Mouse (Mus musculus) midbrain, embryonic 10.5 days (tissue): ENCODE results near the gene Fam71b. TPM values are rescaled to one million over a fixed set of nuclear protein-coding genes. Genes with fewer than 3 reads are reported as not detected.

Source experiments
- DNase-seq: peaks from one replicate; pipeline ENCODE4 v3.0.0-alpha.2; 2017; ENCODE audit warnings: low spot score
- H3K27ac ChIP-seq: fragments of 300-500 bp; sonication (generic); replicated peaks from 2 replicates; pipeline ENCODE4 v1.5.1; 2016; ENCODE audit warnings: mild to moderate bottlenecking
- H3K27me3 ChIP-seq: fragments of 300-500 bp; sonication (generic); 2 replicates; pipeline ENCODE4 v1.6.1; 2016; ENCODE audit warnings: low read depth, mild to moderate bottlenecking; ENCODE audit not compliant: poor library complexity, severe bottlenecking
- H3K36me3 ChIP-seq: fragments of 300-500 bp; sonication (generic); 2 replicates; pipeline ENCODE4 v1.6.1; 2016; ENCODE audit warnings: mild to moderate bottlenecking, moderate library complexity
- H3K4me1 ChIP-seq: fragments of 300-500 bp; sonication (generic); 2 replicates; pipeline ENCODE4 v1.6.1; 2016
- H3K4me3 ChIP-seq: fragments of 300-500 bp; sonication (generic); 2 replicates; pipeline ENCODE4 v1.5.1; 2016; ENCODE audit warnings: mild to moderate bottlenecking, moderate library complexity
- H3K9me3 ChIP-seq: fragments of 300-500 bp; sonication (generic); replicated peaks from 2 replicates; pipeline ENCODE4 v1.6.1; 2016; ENCODE audit warnings: mild to moderate bottlenecking
- WGBS: fragments of 180-500 bp; shearing (Covaris S2); methylation state at CpG from one replicate; pipeline ENCODE4 v1.1.7; 2016; 5-methylcytosine and 5-hydroxymethylcytosine counted together
- polyA plus RNA-seq: library from polyadenylated mRNA; unstranded; fragments of >200 nt; fragmentation: Nextera tagmentation; extraction: Ambion mirVana; gene quantifications from 2 replicates; pipeline ENCODE4 v1.2.1, GENCODE M21; 2016

Gene Fam71b
- polyA plus RNA-seq, 1 experiment from 2014 or later: not detected

DNA sequence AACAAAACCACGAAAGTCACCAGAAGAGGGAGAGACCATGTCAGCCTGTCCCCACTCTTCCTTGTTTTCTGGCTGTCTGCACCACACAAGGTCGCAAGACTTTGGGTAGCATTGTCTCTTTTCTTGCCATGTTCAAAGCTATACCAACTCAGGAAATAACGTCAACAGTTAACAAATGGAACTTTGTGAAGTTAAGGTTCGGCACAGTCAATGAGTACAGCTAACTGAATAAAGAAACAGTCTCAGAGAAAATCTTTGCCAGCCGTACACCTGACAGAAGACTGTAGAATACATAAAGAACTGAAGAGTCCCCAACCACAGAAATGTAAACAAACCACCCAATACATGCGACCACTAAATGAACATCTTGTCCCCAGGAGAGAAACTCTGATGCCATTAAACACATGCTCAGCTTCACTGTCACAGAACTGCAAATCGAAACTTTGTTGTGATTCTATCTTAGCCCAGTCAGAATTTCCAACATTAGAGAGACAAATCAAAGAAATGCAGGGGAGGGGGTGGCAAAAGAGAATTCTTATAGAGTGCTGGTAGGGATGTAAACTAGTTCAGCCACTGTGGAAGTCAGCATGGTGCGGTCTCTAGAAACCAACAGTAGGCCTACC, 23.9 kb upstream of the Fam71b start:
- WGBS: 84% methylated on average over 8 of the region's 8 CpGs
- Histone ChIP-seq H3K27ac (no peak overlapping the region), H3K4me1 (peaks cover 6% of the 10 kb centered on the region; the same call in 1 of the 2 replicates), H3K9me3 (no peaks in the 10 kb centered on the region), H3K27me3 (no peaks in the 10 kb centered on the region), H3K36me3 (no peaks in the 10 kb centered on the region), H3K4me3 (no peak overlapping the region)
- DNase-seq: no peak

DNA sequence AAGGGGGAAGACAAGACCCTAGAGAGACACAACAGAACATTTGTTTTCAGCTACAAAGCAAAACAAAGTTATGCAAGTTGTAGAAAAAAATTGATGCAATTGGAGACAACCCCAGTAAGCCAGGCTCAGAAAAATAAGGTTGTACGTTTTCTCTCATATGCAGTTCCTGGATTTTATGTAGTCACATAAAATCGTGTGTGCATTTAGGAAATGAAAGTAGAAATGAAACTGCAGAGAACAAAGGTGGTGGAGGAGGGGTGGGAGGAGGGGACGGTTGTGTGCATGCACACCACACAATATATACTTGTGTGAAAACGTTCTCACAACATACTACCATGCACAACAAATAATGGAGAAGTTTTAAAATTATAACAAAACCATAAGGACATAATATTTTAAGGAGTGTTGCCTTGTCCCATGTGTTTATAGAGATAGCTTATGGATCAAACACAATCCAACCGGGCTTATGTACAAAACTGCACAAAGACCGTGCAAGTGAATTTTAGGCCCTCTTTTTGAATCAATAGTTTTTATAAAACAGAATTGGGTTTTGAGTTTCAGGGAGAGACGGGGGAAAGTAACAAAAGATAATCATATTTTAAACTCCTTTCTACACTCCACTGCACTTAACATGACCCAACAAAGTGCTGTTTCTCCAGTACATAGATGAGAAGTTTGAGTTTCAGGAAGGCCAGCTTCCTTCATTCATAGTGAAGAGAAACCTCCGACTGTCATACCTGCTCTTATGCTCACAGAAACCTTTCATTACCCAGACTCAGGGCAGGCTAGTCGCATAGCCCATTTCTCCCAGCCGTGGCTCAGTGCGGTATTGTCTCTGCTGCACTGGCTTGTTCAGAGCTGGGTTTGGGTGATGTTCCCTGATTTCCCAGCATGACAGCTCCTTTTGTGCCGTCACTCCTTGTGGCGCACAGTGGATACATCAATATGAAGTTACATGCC, 23.0 kb upstream of the Fam71b start:
- DNase-seq: no peak
- H3K4me1 ChIP-seq: peaks cover 6% of the 10 kb centered on the region; the same call in 1 of the 2 replicates
- WGBS: 88% methylated on average over 13 of the region's 13 CpGs
- no peak overlapping the region for H3K4me3 ChIP-seq
- no peaks in the 10 kb centered on the region for H3K36me3 ChIP-seq
- H3K9me3 ChIP-seq: no peaks in the 10 kb centered on the region
- H3K27me3 ChIP-seq: no peaks in the 10 kb centered on the region
- no peak overlapping the region for H3K27ac ChIP-seq

DNA sequence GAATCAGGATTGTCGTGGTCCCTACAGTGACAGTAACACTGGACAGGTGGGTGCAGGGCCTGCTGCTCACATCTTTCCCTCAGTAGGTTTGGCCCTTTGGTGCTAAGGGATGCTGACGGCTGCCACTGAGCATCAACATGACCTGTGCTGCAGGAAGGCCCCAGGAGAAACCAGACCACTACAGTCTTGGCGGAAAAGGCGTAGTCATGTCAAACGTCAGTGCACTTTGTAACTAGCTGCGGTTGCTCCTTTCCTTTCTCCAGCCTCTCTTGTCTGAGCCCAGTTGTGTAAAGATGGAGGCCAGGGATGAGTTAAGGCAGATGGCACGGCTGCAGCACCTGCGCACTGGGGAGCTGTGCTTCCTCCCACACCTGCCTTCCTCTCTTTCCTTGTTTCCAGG, 21.3 kb upstream of the Fam71b start:
- H3K27me3 ChIP-seq: no peaks in the 10 kb centered on the region
- WGBS: 90% methylated on average over 8 of the region's 8 CpGs
- H3K27ac ChIP-seq: no peak overlapping the region
- DNase-seq: no peak
- no peaks in the 10 kb centered on the region for H3K9me3 ChIP-seq
- peaks cover 6% of the 10 kb centered on the region; the same call in 1 of the 2 replicates for H3K4me1 ChIP-seq
- no peak overlapping the region for H3K4me3 ChIP-seq
- H3K36me3 ChIP-seq: no peaks in the 10 kb centered on the region

DNA sequence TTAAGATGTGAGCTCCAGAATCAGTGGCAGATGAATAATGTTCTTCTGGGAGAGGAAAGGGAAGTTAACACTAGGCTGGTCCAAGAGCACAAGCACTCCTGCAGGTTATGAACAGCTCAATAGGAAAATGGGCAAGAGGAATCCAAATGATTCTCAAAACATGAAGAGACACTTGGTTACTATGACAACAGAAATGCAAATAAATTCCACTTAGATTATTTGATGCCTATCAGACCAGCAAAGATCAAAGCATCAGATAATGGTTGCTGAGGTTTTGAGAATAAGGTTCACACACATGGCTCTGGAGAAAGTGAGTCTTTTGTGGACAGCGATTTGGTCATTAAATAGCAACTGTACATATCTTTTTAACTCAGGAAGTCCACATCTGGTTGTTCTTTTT, 19.0 kb upstream of the Fam71b start:
- H3K27ac ChIP-seq: no peak overlapping the region
- 85% methylated on average over 1 of the region's 1 CpGs for WGBS
- H3K36me3 ChIP-seq: no peaks in the 10 kb centered on the region
- H3K4me3 ChIP-seq: no peak overlapping the region
- peaks cover 6% of the 10 kb centered on the region; the same call in 1 of the 2 replicates for H3K4me1 ChIP-seq
- DNase-seq: no peak
- H3K9me3 ChIP-seq: no peaks in the 10 kb centered on the region
- no peaks in the 10 kb centered on the region for H3K27me3 ChIP-seq

DNA sequence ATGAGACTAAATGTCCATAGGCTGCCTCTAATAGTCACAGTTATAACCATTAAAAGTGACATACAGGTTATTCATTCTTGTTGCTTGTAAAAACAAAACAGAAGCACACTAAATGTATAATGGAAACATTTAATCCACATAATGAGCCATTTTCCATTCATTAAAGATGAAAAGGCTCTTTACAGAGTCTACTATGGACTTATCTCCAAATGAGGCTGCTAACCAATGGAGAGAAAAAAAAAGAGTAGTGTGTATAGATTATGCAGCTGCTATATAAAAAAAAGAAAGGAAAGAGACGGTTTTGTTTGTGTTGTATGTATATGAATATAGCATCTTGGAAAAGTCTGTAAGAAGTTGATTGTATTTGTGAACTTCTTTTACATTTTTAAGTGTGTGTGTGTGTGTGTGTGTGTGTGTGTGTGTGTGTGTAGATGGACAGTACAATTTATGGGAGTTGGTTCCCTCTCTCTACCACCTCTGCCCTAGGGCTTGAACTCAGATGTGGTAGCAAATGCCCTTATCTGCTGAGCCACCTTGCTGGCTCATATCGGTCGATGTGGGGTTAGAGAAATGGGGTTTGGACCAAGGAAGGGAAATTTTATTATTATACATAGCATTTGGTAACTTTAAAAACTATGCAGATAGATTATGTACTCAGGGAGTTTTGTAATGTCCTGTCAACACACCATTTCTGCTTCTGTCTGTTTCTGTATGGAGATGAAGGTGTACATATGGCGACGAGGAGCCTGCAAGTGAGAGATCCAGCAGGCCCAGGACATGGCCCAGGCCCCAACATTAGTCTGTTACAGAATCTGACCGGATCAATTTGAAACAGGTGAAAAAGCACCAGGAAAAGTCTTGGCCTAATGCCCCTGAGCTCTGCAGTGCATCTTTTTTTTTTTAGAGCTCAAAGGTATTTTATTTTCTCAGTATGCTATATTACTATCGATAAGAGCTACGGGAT, 18.3 kb upstream of the Fam71b start:
- Histone ChIP-seq H3K4me1 (peaks cover 6% of the 10 kb centered on the region; the same call in 1 of the 2 replicates), H3K36me3 (no peaks in the 10 kb centered on the region), H3K4me3 (no peak overlapping the region), H3K27ac (no peak overlapping the region), H3K9me3 (no peaks in the 10 kb centered on the region), H3K27me3 (no peaks in the 10 kb centered on the region)
- 93% methylated on average over 8 of the region's 8 CpGs for WGBS
- DNase-seq: no peak

DNA sequence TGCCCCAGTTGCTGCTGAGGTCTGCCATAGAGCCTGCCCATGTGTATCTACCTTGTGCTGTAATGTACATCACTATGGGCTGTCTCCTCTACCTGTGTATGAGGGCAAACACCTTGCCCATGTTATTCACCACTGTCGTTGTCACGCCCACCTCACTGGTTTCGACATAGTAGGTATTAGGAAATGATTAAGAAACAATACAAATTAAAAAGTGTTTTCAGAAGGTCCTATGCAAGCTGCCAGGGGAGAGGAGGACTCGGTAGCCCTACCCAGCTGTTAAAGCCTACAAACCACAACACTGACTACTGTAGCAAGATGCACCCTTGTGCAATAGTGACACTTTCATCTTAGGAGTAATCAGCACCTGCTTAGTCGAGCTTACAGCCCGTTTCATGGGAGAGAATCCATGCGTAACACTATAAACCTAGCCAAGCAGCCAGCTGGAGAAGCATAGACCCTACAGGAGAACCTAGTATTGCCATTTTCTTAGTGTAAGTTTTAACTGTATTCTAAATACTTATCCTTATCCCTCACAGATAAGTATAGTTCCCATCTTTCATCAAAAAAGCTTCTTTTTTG, 16.2 kb upstream of the Fam71b start:
- H3K9me3 ChIP-seq: no peaks in the 10 kb centered on the region
- no peaks in the 10 kb centered on the region for H3K36me3 ChIP-seq
- H3K4me3 ChIP-seq: no peak overlapping the region
- no peak overlapping the region for H3K27ac ChIP-seq
- 90% methylated on average over 7 of the region's 7 CpGs for WGBS
- peaks cover 6% of the 10 kb centered on the region; the same call in 1 of the 2 replicates for H3K4me1 ChIP-seq
- DNase-seq: no peak
- H3K27me3 ChIP-seq: no peaks in the 10 kb centered on the region

DNA sequence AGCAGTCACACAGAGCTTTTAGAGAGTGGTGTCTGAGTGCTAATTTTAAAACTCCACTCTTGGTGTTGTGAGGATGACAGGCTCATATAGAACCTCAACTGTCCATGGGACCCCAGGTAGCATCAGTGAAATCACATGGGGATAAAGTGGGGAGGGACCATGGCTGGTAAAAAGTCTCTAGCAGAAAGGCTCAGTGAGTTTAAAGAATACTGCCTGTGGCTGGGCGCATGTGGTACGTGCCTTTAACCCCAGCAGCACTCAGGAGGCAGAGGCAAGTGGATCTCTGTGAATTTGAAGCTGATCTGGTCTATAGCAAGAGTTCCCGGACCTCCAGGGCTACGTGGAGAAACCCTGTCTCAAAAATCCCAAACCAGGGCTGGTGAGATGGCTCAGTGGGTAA, 13.9 kb upstream of the Fam71b start:
- Histone ChIP-seq H3K4me1 (no peaks in the 10 kb centered on the region), H3K4me3 (no peak overlapping the region), H3K27ac (no peak overlapping the region), H3K9me3 (no peaks in the 10 kb centered on the region), H3K36me3 (no peaks in the 10 kb centered on the region), H3K27me3 (no peaks in the 10 kb centered on the region)
- DNase-seq: no peak
- 95% methylated on average over 4 of the region's 4 CpGs for WGBS

DNA sequence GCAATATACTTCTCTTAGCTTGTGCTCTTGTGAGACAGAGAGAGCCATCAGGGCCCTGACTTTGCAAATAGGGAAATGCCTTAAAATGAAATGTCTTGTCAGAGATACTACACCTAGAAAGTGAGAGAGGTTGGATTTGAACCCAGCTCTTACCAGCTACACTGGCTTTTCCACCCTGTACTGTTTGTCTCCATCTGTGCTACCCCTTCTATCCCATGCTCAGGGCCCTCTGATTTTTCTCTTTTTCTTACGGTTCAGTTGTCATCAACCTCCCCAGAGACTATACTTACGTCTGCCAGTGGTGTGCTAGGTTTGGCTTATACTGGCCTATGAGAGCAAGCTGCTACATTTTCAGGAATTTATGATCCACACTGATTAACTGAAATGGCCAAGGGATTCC, 11.4 kb upstream of the Fam71b start:
- Histone ChIP-seq H3K36me3 (no peaks in the 10 kb centered on the region), H3K27ac (no peak overlapping the region), H3K4me3 (no peak overlapping the region), H3K9me3 (no peaks in the 10 kb centered on the region), H3K4me1 (no peaks in the 10 kb centered on the region), H3K27me3 (no peaks in the 10 kb centered on the region)
- DNase-seq: no peak
- WGBS: 85% methylated on average over 2 of the region's 2 CpGs

DNA sequence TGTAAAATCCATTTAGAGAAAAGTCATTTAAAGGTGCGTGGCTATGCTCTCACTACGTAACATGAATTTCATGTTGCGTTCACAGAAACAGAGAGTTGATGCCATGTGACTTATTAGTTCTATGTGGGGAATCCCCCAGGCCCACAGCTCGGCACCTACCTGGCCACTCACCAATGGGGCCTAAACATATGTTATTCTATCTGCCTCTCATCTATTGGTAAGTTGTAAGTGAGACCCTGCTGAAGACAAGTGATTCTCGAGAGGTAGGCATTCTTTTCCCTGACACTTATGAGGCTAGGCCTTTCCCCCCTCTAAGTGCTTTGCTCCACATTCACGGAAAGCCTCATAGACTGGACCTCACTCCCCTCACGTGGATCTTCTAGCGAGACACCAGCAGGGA, 9.8 kb upstream of the Fam71b start:
- H3K4me1 ChIP-seq: peaks cover 7% of the 10 kb centered on the region; the same call in 1 of the 2 replicates
- H3K4me3 ChIP-seq: no peak overlapping the region
- DNase-seq: no peak
- 89% methylated on average over 8 of the region's 8 CpGs for WGBS
- no peak overlapping the region for H3K27ac ChIP-seq
- H3K9me3 ChIP-seq: no peaks in the 10 kb centered on the region
- H3K27me3 ChIP-seq: no peaks in the 10 kb centered on the region
- no peaks in the 10 kb centered on the region for H3K36me3 ChIP-seq

DNA sequence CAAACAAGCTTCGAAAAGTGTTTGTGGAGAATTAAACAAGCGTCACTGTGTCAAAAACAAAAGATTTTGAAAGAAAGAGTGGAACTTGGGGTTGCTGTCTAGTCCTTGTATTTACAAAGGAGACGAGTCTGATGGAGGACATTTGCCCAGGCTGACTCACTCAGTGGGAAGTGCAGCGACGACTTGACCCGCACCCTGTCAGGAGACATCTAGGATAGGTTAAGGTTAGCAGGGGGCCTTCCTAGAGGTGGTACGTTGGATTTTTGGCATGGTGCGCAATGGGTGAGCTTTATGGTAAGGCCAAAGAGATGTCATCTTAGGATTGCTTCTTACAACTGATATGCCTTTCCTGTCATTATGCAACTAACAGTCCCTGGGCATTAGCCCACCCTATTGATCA, 9.3 kb upstream of the Fam71b start:
- DNase-seq: no peak
- no peaks in the 10 kb centered on the region for H3K27me3 ChIP-seq
- no peak overlapping the region for H3K4me3 ChIP-seq
- H3K27ac ChIP-seq: no peak overlapping the region
- H3K4me1 ChIP-seq: peaks cover 7% of the 10 kb centered on the region; the same call in 1 of the 2 replicates
- H3K9me3 ChIP-seq: no peaks in the 10 kb centered on the region
- WGBS: 90% methylated on average over 8 of the region's 8 CpGs
- H3K36me3 ChIP-seq: no peaks in the 10 kb centered on the region

DNA sequence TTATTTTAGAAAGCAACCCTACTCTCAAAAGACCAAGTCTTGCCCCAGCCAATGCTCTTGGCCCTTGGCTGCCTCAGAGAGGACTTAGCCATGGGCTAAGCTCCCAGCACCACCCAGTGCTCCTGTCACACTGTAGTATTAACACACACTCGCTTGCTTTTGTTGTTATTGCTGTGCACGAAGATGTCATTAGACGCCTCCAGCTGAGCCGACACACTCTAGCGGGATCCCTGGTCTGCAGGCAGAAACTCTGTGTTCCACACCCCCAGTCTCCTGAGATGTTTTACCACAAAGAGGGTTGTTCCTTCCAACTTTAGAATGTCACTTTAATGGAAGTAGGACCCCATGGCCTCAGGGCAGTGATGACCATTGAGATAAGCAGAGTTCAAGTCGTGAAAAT, 7.9 kb upstream of the Fam71b start:
- H3K4me1 ChIP-seq: peaks cover 7% of the 10 kb centered on the region; the same call in 1 of the 2 replicates
- H3K4me3 ChIP-seq: no peak overlapping the region
- WGBS: 74% methylated on average over 6 of the region's 6 CpGs
- no peak for DNase-seq
- no peak overlapping the region for H3K27ac ChIP-seq
- H3K27me3 ChIP-seq: no peaks in the 10 kb centered on the region
- H3K36me3 ChIP-seq: no peaks in the 10 kb centered on the region
- H3K9me3 ChIP-seq: no peaks in the 10 kb centered on the region
